8 mouse cellular contexts compared by ENCODE assay signal in genomic region chr1:143716038-143716437, GRCm38 (mm10). TPM values are rescaled to one million over a fixed set of nuclear protein-coding genes. Genes with fewer than 3 reads are reported as not detected.
DNase-seq lines count a peak whose midpoint lies in the region; ATAC-seq and TF ChIP-seq lines count a peak whose summit lies in the region.
"Not testable (repeated sequence)": the region's sequence is repeated elsewhere in the genome, so short reads cannot be mapped to it uniquely, and the experiment has no call there.

Gene Glrx2, plus strand, starts transcription at chr1:143716338.

- not testable (repeated sequence) for H3ac ChIP-seq in C2C12 (ENCODE audit: control insufficient read depth, insufficient read length, low read depth)

- not testable (repeated sequence) for H3K4me1 ChIP-seq in forebrain, postnatal 0 days (ENCODE audit: insufficient read depth); heart, embryonic 14.5 days (ENCODE audit: control insufficient read depth in 2 of 2, insufficient read depth in 2 of 2, low read length in 2 of 2); intestine, embryonic 15.5 days (replicated peaks); lung, embryonic 14.5 days (ENCODE audit: insufficient read depth); neural tube, embryonic 11.5 days (ENCODE audit: control insufficient read depth, insufficient read depth, low read length)

- not testable (repeated sequence) for H3K27ac ChIP-seq in forebrain, postnatal 0 days (ENCODE audit: low read depth, low read length); heart, embryonic 14.5 days (replicated peaks in 1 of 2; ENCODE audit: control insufficient read depth in 1 of 2, insufficient read depth in 1 of 2, low read depth in 2 of 2, low read length in 2 of 2); intestine, embryonic 15.5 days; lung, embryonic 14.5 days (ENCODE audit: low read depth); neural tube, embryonic 11.5 days (ENCODE audit: low read depth, low read length)

- not testable (repeated sequence) for H3K79me2 ChIP-seq in C2C12 (ENCODE audit: control insufficient read depth, insufficient read depth)

- H3K4me2 ChIP-seq in forebrain, postnatal 0 days (ENCODE audit: low read depth); heart, embryonic 14.5 days (ENCODE audit: low read length); intestine, embryonic 15.5 days (replicated peaks); lung, embryonic 14.5 days; neural tube, embryonic 11.5 days (ENCODE audit: low read depth): not testable (repeated sequence)

- not testable (repeated sequence) for TF ChIP-seq POLR2A in brain, embryonic 14.5 days (IDR thresholded peaks at IDR 0.05; ENCODE audit: borderline replicate concordance, extremely low read depth, insufficient read depth, insufficient read length, poor library complexity, severe bottlenecking)

- not testable (repeated sequence) for ATAC-seq in forebrain, postnatal 0 days; heart, embryonic 14.5 days (ENCODE audit: insufficient number of reproducible peaks, insufficient read depth, low FRiP score, low read depth); intestine, embryonic 15.5 days; lung, embryonic 14.5 days (ENCODE audit: insufficient read depth); neural tube, embryonic 11.5 days (ENCODE audit: insufficient read depth, low FRiP score, low TSS enrichment)

- H3K9me3 ChIP-seq in forebrain, postnatal 0 days (ENCODE audit: low read length); heart, embryonic 14.5 days (ENCODE audit: control insufficient read depth, low read length); intestine, embryonic 15.5 days; lung, embryonic 14.5 days (ENCODE audit: low read depth, low read length); neural tube, embryonic 11.5 days (ENCODE audit: control insufficient read depth, low read length): not testable (repeated sequence)

- not testable (repeated sequence) for DNase-seq in brain, embryonic 14.5 days (ENCODE audit: low read depth); forebrain, postnatal 0 days; left cerebral cortex, postnatal 14 days (ENCODE audit: low spot score in 2 of 2); lung, embryonic 14.5 days; neural tube, embryonic 11.5 days (ENCODE audit: low spot score)

- no CpG with 5 or more reads among the region's 2 CpGs for WGBS in forebrain, postnatal 0 days
- WGBS in heart, embryonic 14.5 days, result no CpG with 5 or more reads among the region's 2 CpGs
- WGBS in intestine, embryonic 15.5 days, result no CpG with 5 or more reads among the region's 2 CpGs
- no CpG with 5 or more reads among the region's 2 CpGs for WGBS in lung, embryonic 14.5 days
- no CpG with 5 or more reads among the region's 2 CpGs for WGBS in neural tube, embryonic 11.5 days

- not testable (repeated sequence) for H3K36me3 ChIP-seq in C2C12 (ENCODE audit: control insufficient read depth, insufficient read depth); forebrain, postnatal 0 days (ENCODE audit: insufficient read depth); heart, embryonic 14.5 days (ENCODE audit: control insufficient read depth, insufficient read depth, low read length); intestine, embryonic 15.5 days; lung, embryonic 14.5 days (ENCODE audit: insufficient read depth); neural tube, embryonic 11.5 days (ENCODE audit: control insufficient read depth, insufficient read depth, low read length)

- not testable (repeated sequence) for H3K4me3 ChIP-seq in C2C12 (ENCODE audit: insufficient read depth, poor library complexity, severe bottlenecking); forebrain, postnatal 0 days (ENCODE audit: low read depth, low read length); heart, embryonic 14.5 days (ENCODE audit: control insufficient read depth in 1 of 2, insufficient read depth in 1 of 2, low read depth in 1 of 2, low read length in 2 of 2); intestine, embryonic 15.5 days (replicated peaks); lung, embryonic 14.5 days (ENCODE audit: low read depth, low read length); neural tube, embryonic 11.5 days (ENCODE audit: low read depth, low read length)

- not testable (repeated sequence) for H3K9ac ChIP-seq in forebrain, postnatal 0 days; heart, embryonic 14.5 days (ENCODE audit: low read length); intestine, embryonic 15.5 days; lung, embryonic 14.5 days; neural tube, embryonic 11.5 days (ENCODE audit: low read length)

- intact Hi-C loops in left cerebral cortex, postnatal 14 days (cut with DNase I), result not testable (repeated sequence)

- H3K27me3 ChIP-seq in C2C12 (ENCODE audit: control insufficient read depth, insufficient read depth, insufficient read length); forebrain, postnatal 0 days (ENCODE audit: insufficient read depth, low read length); heart, embryonic 14.5 days (ENCODE audit: control insufficient read depth, insufficient read depth, low read length); intestine, embryonic 15.5 days (replicated peaks); lung, embryonic 14.5 days (ENCODE audit: insufficient read depth, low read length); neural tube, embryonic 11.5 days (ENCODE audit: control insufficient read depth, insufficient read depth, low read length): not testable (repeated sequence)

- H3K79me3 ChIP-seq in C2C12 (ENCODE audit: low read depth), result not testable (repeated sequence)

- TF ChIP-seq CTCF in C2C12 (IDR thresholded peaks at IDR 0.05; ENCODE audit: control insufficient read depth, insufficient read depth, insufficient read length); brain, embryonic 14.5 days (IDR thresholded peaks at IDR 0.05; ENCODE audit: borderline replicate concordance, extremely low read depth, insufficient read depth, insufficient read length); forebrain, postnatal 0 days (IDR thresholded peaks at IDR 0.05; ENCODE audit: low read depth); lung, embryonic 14.5 days (IDR thresholded peaks at IDR 0.05; ENCODE audit: low read depth): not testable (repeated sequence)

RNA-seq across cellular contexts. Expression of gene Glrx2, which starts in this region (rescaled TPM):
- 63.7 TPM for polyA plus RNA-seq in C2C12 (2012; fragmentation: generic; extraction: Trizol)
- 66.8 and 72.1 TPM in 2 replicates for polyA plus RNA-seq in brain, embryonic 14.5 days (2012; rRNA removed)
- 33.0 and 42.8 TPM in 2 replicates for total RNA-seq in forebrain, postnatal 0 days (2014; rRNA removed)
- 135 and 140 TPM in 2 replicates for polyA plus RNA-seq in forebrain, postnatal 0 days (2015; fragmentation: Nextera tagmentation; extraction: Ambion mirVana)
- 82.1 and 83.9 TPM in 2 replicates for polyA plus RNA-seq in heart, embryonic 14.5 days (2014; fragmentation: Nextera tagmentation; extraction: Ambion mirVana)
- 91.2 and 94.7 TPM in 2 replicates for polyA plus RNA-seq in intestine, embryonic 15.5 days (2015; fragmentation: Nextera tagmentation; extraction: Ambion mirVana)
- 100 to 1,000 TPM; 117 to 118 TPM for total RNA-seq in left cerebral cortex, postnatal 14 days (2021)
- 67.1 and 69.1 TPM in 2 replicates for polyA plus RNA-seq in lung, embryonic 14.5 days (2014; fragmentation: Nextera tagmentation; extraction: Ambion mirVana)
- polyA plus RNA-seq in neural tube, embryonic 11.5 days (2014; fragmentation: Nextera tagmentation; extraction: Ambion mirVana), result 68.0 and 73.6 TPM in 2 replicates
